Mouse (Mus musculus): ENCODE measurements around the gene Gtpbp4.

- TF ChIP-seq POLR2A (IDR thresholded peaks at IDR 0.05; ENCODE audit: insufficient read length, low read depth) (no peak), SRF (IDR thresholded peaks at IDR 0.05; ENCODE audit: control insufficient read depth, insufficient read length, low read depth) (no peak), MAX (IDR thresholded peaks at IDR 0.05; ENCODE audit: low read depth) (no peak), CEBPB (IDR thresholded peaks at IDR 0.05; ENCODE audit: insufficient read depth, poor library complexity, severe bottlenecking) (no peak), E2F4 (IDR thresholded peaks at IDR 0.05; ENCODE audit: insufficient read depth) (no peak), MYOD1 (IDR thresholded peaks at IDR 0.05; ENCODE audit: control insufficient read depth in 1 of 3, insufficient read length in 2 of 3, low read depth in 2 of 3) (no peak), TCF3 (IDR thresholded peaks at IDR 0.05; ENCODE audit: insufficient read length, low read depth) (no peak)
These were observed 23.8 kb upstream of the Gtpbp4 start for GRCm38 (mm10) chr13:9019713-9020112.
